Mouse (Mus musculus): ENCODE results near the gene Tubb1. TPM values are rescaled to one million over a fixed set of nuclear protein-coding genes. Genes with fewer than 3 reads are reported as not detected.

Gene Tubb1
- polyA plus RNA-seq, 1 experiment from 2014 or later, result 4.9 TPM

GRCm38 (mm10) chr2:174428076-174428835 is 22.2 kb upstream of the Tubb1 start:
- no peaks in the 10 kb centered on the region; the same call in 1 of the 2 replicates for H3K4me1 ChIP-seq (replicated peaks; ENCODE audit: control insufficient read depth, insufficient read depth, low read length)
- H3K27me3 ChIP-seq (ENCODE audit: control insufficient read depth, insufficient read depth, low read length), result no peaks in the 10 kb centered on the region
- 76% methylated on average over 18 of the region's 18 CpGs for WGBS
- DNase-seq (ENCODE audit: low spot score), result peak; percentile 48
- no peaks in the 10 kb centered on the region for H3K9me3 ChIP-seq (ENCODE audit: control insufficient read depth, low read length)
- no peak overlapping the region for H3K4me3 ChIP-seq (ENCODE audit: low read depth, low read length)
- H3K27ac ChIP-seq (ENCODE audit: low read depth, low read length), result no peak overlapping the region
- peaks cover 8% of the 10 kb centered on the region; the same call in 1 of the 2 replicates for H3K36me3 ChIP-seq (ENCODE audit: control insufficient read depth, insufficient read depth, low read length)
- H3K4me2 ChIP-seq (ENCODE audit: low read depth, low read length, severe bottlenecking), result no peak overlapping the region
- no peak overlapping the region for H3K9ac ChIP-seq (ENCODE audit: low read length)
- no peak for ATAC-seq (replicated peaks; ENCODE audit: low FRiP score)

- Histone ChIP-seq H3K4me3 (ENCODE audit: low read depth, low read length) (no peak overlapping the region), H3K36me3 (ENCODE audit: control insufficient read depth, insufficient read depth, low read length) (peaks cover 8% of the 10 kb centered on the region; the same call in 1 of the 2 replicates), H3K4me2 (ENCODE audit: low read depth, low read length, severe bottlenecking) (no peak overlapping the region), H3K9ac (ENCODE audit: low read length) (no peak overlapping the region), H3K27me3 (ENCODE audit: control insufficient read depth, insufficient read depth, low read length) (no peaks in the 10 kb centered on the region), H3K4me1 (replicated peaks; ENCODE audit: control insufficient read depth, insufficient read depth, low read length) (no peaks in the 10 kb centered on the region; the same call in 1 of the 2 replicates), H3K27ac (ENCODE audit: low read depth, low read length) (no peak overlapping the region), H3K9me3 (ENCODE audit: control insufficient read depth, low read length) (no peaks in the 10 kb centered on the region)
- 61% methylated on average over 10 of the region's 10 CpGs for WGBS
- DNase-seq (ENCODE audit: low spot score) (peak; percentile 78), ATAC-seq (replicated peaks; ENCODE audit: low FRiP score) (peak; percentile 70)
Measured at GRCm38 (mm10) chr2:174428996-174429591, 21.4 kb upstream of the Tubb1 start.

- no peak overlapping the region for H3K4me2 ChIP-seq (ENCODE audit: low read depth, low read length, severe bottlenecking)
- ATAC-seq (replicated peaks; ENCODE audit: low FRiP score), result no peak
- WGBS, result 96% methylated on average over 9 of the region's 9 CpGs
- no peak overlapping the region for H3K4me3 ChIP-seq (ENCODE audit: low read depth, low read length)
- no peak overlapping the region for H3K9ac ChIP-seq (ENCODE audit: low read length)
- no peak overlapping the region for H3K27ac ChIP-seq (ENCODE audit: low read depth, low read length)
- DNase-seq (ENCODE audit: low spot score), result no peak
- H3K9me3 ChIP-seq (ENCODE audit: control insufficient read depth, low read length), result no peaks in the 10 kb centered on the region
- H3K36me3 ChIP-seq (ENCODE audit: control insufficient read depth, insufficient read depth, low read length), result no peaks in the 10 kb centered on the region; the same call in 1 of the 2 replicates
- no peaks in the 10 kb centered on the region for H3K27me3 ChIP-seq (ENCODE audit: control insufficient read depth, insufficient read depth, low read length)
- peaks cover 7% of the 10 kb centered on the region for H3K4me1 ChIP-seq (replicated peaks; ENCODE audit: control insufficient read depth, insufficient read depth, low read length)
Measured at GRCm38 (mm10) chr2:174434943-174435342, 15.6 kb upstream of the Tubb1 start.

GRCm38 (mm10) chr2:174436076-174436701 is 14.3 kb upstream of the Tubb1 start:
- 90% methylated on average over 26 of the region's 26 CpGs for WGBS
- H3K36me3 ChIP-seq (ENCODE audit: control insufficient read depth, insufficient read depth, low read length), result no peaks in the 10 kb centered on the region; the same call in 1 of the 2 replicates

GRCm38 (mm10) chr2:174436916-174437696 is 13.4 kb upstream of the Tubb1 start:
- 94% methylated on average over 7 of the region's 7 CpGs for WGBS
- Histone ChIP-seq H3K4me3 (ENCODE audit: low read depth, low read length) (no peak overlapping the region), H3K4me1 (replicated peaks; ENCODE audit: control insufficient read depth, insufficient read depth, low read length) (peaks cover 7% of the 10 kb centered on the region), H3K4me2 (ENCODE audit: low read depth, low read length, severe bottlenecking) (no peak overlapping the region), H3K9ac (ENCODE audit: low read length) (no peak overlapping the region), H3K27me3 (ENCODE audit: control insufficient read depth, insufficient read depth, low read length) (no peaks in the 10 kb centered on the region), H3K36me3 (ENCODE audit: control insufficient read depth, insufficient read depth, low read length) (no peaks in the 10 kb centered on the region; the same call in 1 of the 2 replicates), H3K9me3 (ENCODE audit: control insufficient read depth, low read length) (no peaks in the 10 kb centered on the region), H3K27ac (ENCODE audit: low read depth, low read length) (no peak overlapping the region)
- no peak for DNase-seq (ENCODE audit: low spot score)
- no peak for ATAC-seq (replicated peaks; ENCODE audit: low FRiP score)

More at GRCm38 (mm10) chr2:174436076-174436701, 14.3 kb upstream of the Tubb1 start:
- H3K9me3 ChIP-seq (ENCODE audit: control insufficient read depth, low read length), result no peaks in the 10 kb centered on the region
- DNase-seq (ENCODE audit: low spot score) (no peak), ATAC-seq (replicated peaks; ENCODE audit: low FRiP score) (no peak)
- H3K4me3 ChIP-seq (ENCODE audit: low read depth, low read length), result no peak overlapping the region
- H3K27me3 ChIP-seq (ENCODE audit: control insufficient read depth, insufficient read depth, low read length), result no peaks in the 10 kb centered on the region
- no peak overlapping the region for H3K4me2 ChIP-seq (ENCODE audit: low read depth, low read length, severe bottlenecking)
- H3K4me1 ChIP-seq (replicated peaks; ENCODE audit: control insufficient read depth, insufficient read depth, low read length), result peaks cover 7% of the 10 kb centered on the region
- H3K27ac ChIP-seq (ENCODE audit: low read depth, low read length), result no peak overlapping the region
- no peak overlapping the region for H3K9ac ChIP-seq (ENCODE audit: low read length)

GRCm38 (mm10) chr2:174437697-174437982 is 12.9 kb upstream of the Tubb1 start:
- H3K9me3 ChIP-seq (ENCODE audit: control insufficient read depth, low read length), result no peaks in the 10 kb centered on the region
- H3K27me3 ChIP-seq (ENCODE audit: control insufficient read depth, insufficient read depth, low read length), result no peaks in the 10 kb centered on the region
- H3K27ac ChIP-seq (ENCODE audit: low read depth, low read length), result no peak overlapping the region
- no peak overlapping the region for H3K9ac ChIP-seq (ENCODE audit: low read length)
- H3K36me3 ChIP-seq (ENCODE audit: control insufficient read depth, insufficient read depth, low read length), result no peaks in the 10 kb centered on the region
- H3K4me2 ChIP-seq (ENCODE audit: low read depth, low read length, severe bottlenecking), result no peak overlapping the region
- H3K4me3 ChIP-seq (ENCODE audit: low read depth, low read length), result no peak overlapping the region
- peaks cover 7% of the 10 kb centered on the region for H3K4me1 ChIP-seq (replicated peaks; ENCODE audit: control insufficient read depth, insufficient read depth, low read length)
- ATAC-seq (replicated peaks; ENCODE audit: low FRiP score) (no peak), DNase-seq (ENCODE audit: low spot score) (no peak)
- WGBS, result 99% methylated on average over 4 of the region's 4 CpGs

- ATAC-seq (replicated peaks; ENCODE audit: low FRiP score), result no peak; the same call in 1 of the 2 replicates
- H3K9ac ChIP-seq (ENCODE audit: low read length), result peak overlapping the region; percentile 69
- no peaks in the 10 kb centered on the region for H3K9me3 ChIP-seq (ENCODE audit: control insufficient read depth, low read length)
- peaks cover 7% of the 10 kb centered on the region for H3K4me1 ChIP-seq (replicated peaks; ENCODE audit: control insufficient read depth, insufficient read depth, low read length)
- H3K4me2 ChIP-seq (ENCODE audit: low read depth, low read length, severe bottlenecking), result peak overlapping the region; percentile 74
- H3K36me3 ChIP-seq (ENCODE audit: control insufficient read depth, insufficient read depth, low read length), result no peaks in the 10 kb centered on the region
- no peaks in the 10 kb centered on the region for H3K27me3 ChIP-seq (ENCODE audit: control insufficient read depth, insufficient read depth, low read length)
- WGBS, result 62% methylated on average over 11 of the region's 11 CpGs
- H3K27ac ChIP-seq (ENCODE audit: low read depth, low read length), result no peak overlapping the region
- DNase-seq (ENCODE audit: low spot score), result no peak
- peak overlapping the region; percentile 50 for H3K4me3 ChIP-seq (ENCODE audit: low read depth, low read length)
Measured at GRCm38 (mm10) chr2:174438181-174438580, 12.3 kb upstream of the Tubb1 start.

GRCm38 (mm10) chr2:174438737-174439449 is 11.6 kb upstream of the Tubb1 start, which contains the start of gene Ctsz:
Gene Ctsz (minus strand): TSS chr2:174439039.
- DNase-seq (ENCODE audit: low spot score) (peak; percentile 80), ATAC-seq (replicated peaks; ENCODE audit: low FRiP score) (peak; percentile 83)
- peaks cover 7% of the 10 kb centered on the region for H3K4me1 ChIP-seq (replicated peaks; ENCODE audit: control insufficient read depth, insufficient read depth, low read length)
- peak within 1 kb of the TSS; percentile 74 for H3K4me2 ChIP-seq (ENCODE audit: low read depth, low read length, severe bottlenecking)
- H3K27me3 ChIP-seq (ENCODE audit: control insufficient read depth, insufficient read depth, low read length), result no peaks in the 10 kb centered on the region
- H3K36me3 ChIP-seq (ENCODE audit: control insufficient read depth, insufficient read depth, low read length), result no peaks in the 10 kb centered on the region
- under 1% methylated on average over 38 of the region's 38 CpGs for WGBS
- H3K9ac ChIP-seq (ENCODE audit: low read length), result peak within 1 kb of the TSS; percentile 69
- no peaks in the 10 kb centered on the region for H3K9me3 ChIP-seq (ENCODE audit: control insufficient read depth, low read length)
- no peak within 1 kb of the TSS for H3K27ac ChIP-seq (ENCODE audit: low read depth, low read length)
- H3K4me3 ChIP-seq (ENCODE audit: low read depth, low read length), result peak within 1 kb of the TSS; percentile 50

Measured in forebrain, embryonic 11.5 days (tissue).